Mouse (Mus musculus) heart, postnatal 10 days (tissue): ENCODE measurements around the gene 9230102O04Rik. TPM values are rescaled to one million over a fixed set of nuclear protein-coding genes. Genes with fewer than 3 reads are reported as not detected.

Experiments used
- DNase-seq, 2 experiments: peaks; one replicate each; pipeline ENCODE4 v3.0.0; 2021
- intact Hi-C: fragments of 180-260 bp; cut with DNase I; formaldehyde crosslinking; loops from one replicate; pipeline ENCODE4 v1.15.1; 2025
- total RNA-seq, 2 experiments: library from RNA; stranded (reverse); gene quantifications; 2 replicates each; pipeline ENCODE4 v1.2.3; 2021

The 9230102O04Rik gene
- total RNA-seq, 2 experiments from 2014 or later, result not detected

DNA sequence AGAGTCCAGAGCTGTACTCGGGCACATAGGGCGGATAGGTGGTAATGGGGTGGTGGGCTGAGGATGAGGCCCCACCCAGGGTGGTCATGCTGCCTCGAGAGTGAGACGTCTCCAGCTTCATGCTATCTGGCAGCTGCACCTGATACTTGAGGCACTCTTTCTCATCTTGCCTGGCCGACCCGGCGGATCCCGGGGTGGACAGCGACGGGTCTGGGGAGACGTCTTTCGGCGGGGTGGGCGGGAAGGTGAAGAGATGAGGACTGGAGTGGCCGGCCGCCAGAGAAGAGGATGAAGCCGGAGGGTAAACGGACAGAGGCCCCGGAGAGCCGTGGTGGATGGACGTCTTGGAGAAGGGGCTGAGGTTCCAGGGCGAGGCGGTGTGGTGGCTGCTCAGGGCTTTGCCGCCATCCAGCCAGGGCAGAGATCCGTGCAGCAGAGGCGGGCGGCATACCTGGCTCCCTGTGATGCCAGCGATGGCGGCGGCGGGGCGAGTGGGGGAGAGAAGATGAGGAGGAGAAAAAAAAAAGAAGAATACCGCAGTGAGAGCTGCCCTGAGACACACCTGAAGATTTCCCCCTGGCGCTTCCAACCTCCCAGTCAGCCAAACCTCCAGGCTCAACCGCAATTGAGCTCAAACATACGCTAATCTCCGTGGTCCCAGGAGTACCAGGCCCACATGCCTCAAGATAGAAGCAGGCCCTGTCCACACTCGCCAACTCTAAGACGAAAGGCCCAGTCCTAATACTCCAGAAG, 14.7 kb downstream of the 9230102O04Rik start:
- intact Hi-C loops, result no loop called here
- no peak for DNase-seq

GRCm38 (mm10) chr2:9873757-9874156, 15.6 kb downstream of the 9230102O04Rik start:
- intact Hi-C loops, result no loop called here

GRCm38 (mm10) chr2:9872682-9873081, 16.7 kb downstream of the 9230102O04Rik start:
- intact Hi-C loops, result no loop called here
- DNase-seq, result no peak

More at GRCm38 (mm10) chr2:9873757-9874156, 15.6 kb downstream of the 9230102O04Rik start:
- DNase-seq, result no peak

- intact Hi-C loops, result no loop called here
- DNase-seq, result no peak
These were observed 17.5 kb downstream of the 9230102O04Rik start for GRCm38 (mm10) chr2:9871798-9872197.

- intact Hi-C loops, result no loop called here
These were observed 18.1 kb downstream of the 9230102O04Rik start for GRCm38 (mm10) chr2:9871141-9871716.

GRCm38 (mm10) chr2:9867092-9867825, 22.1 kb downstream of the 9230102O04Rik start:
- intact Hi-C loops, result no loop called here
- no peak for DNase-seq

More at GRCm38 (mm10) chr2:9871141-9871716, 18.1 kb downstream of the 9230102O04Rik start:
- DNase-seq, result no peak

GRCm38 (mm10) chr2:9860698-9861097, 28.6 kb downstream of the 9230102O04Rik start:
- DNase-seq, result no peak
- intact Hi-C loops, result no loop called here

GRCm38 (mm10) chr2:9855861-9856260, 33.5 kb downstream of the 9230102O04Rik start:
- intact Hi-C loops, result no loop called here
- no peak for DNase-seq

GRCm38 (mm10) chr2:9852851-9853576, 36.3 kb downstream of the 9230102O04Rik start:
- intact Hi-C loops, result no loop called here
- no peak for DNase-seq

DNA sequence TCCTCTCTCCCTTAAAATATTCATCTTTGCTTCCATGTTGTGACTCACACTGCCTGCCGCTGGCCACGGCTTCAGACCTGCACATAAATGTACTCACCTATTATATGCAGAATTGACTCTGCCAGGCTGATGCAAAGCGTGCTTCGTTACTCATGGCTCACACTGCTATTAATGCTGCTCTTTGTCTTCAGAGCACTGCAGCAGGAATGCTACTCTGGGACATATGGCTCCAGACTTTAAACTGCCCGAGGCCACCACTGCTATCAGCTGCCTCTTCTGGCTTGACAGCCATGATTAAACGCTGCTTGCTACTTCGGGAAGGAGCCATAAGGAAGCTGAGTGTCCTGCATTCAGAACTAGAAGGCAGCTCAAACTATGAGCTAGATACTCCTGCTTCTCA, 54.1 kb downstream of the 9230102O04Rik start:
- DNase-seq, result no peak
- intact Hi-C loops, result no loop called here

GRCm38 (mm10) chr2:9833712-9834111, 55.6 kb downstream of the 9230102O04Rik start:
- no peak for DNase-seq
- intact Hi-C loops, result no loop called here

Other genes starting within 250 kb of the 9230102O04Rik start
- not detected for gene 4930412O13Rik, start 8.3 kb downstream of the 9230102O04Rik start, total RNA-seq
- under 1 TPM; 0.86 to 0.92 TPM for gene Gata3, start 494 bp upstream of the 9230102O04Rik start, total RNA-seq
- gene Taf3, start 159.1 kb upstream of the 9230102O04Rik start, total RNA-seq, result 1 to 10 TPM; 8.3 to 8.4 TPM
- 1,000 to 10,000 TPM; 1,250 to 1,330 TPM for gene Atp5c1, start 191.0 kb upstream of the 9230102O04Rik start, total RNA-seq
- gene Kin, start 191.1 kb upstream of the 9230102O04Rik start, total RNA-seq, result 10 to 100 TPM; 10.3 to 11.3 TPM
- under 1 TPM; 0.14 to 0.32 TPM for gene Itih2, start 241.9 kb upstream of the 9230102O04Rik start, total RNA-seq